Mouse (Mus musculus): Measurements from ENCODE around the gene Gins3. TPM values are rescaled to one million over a fixed set of nuclear protein-coding genes. Genes with fewer than 3 reads are reported as not detected.

The Gins3 gene
- total RNA-seq, 2 experiments from 2014 or later, result 1.2 to 2.0 TPM

- peak in 1 of 2 experiments; percentile 53 for DNase-seq (ENCODE audit: extremely low spot score in 1 of 2, low spot score in 1 of 2)
Observed at GRCm38 (mm10) chr8:95688073-95688672, 54.9 kb downstream of the Gins3 start.

GRCm38 (mm10) chr8:95690929-95691541 is 57.8 kb downstream of the Gins3 start:
- no peak for DNase-seq (ENCODE audit: extremely low spot score in 1 of 2, low spot score in 1 of 2)

GRCm38 (mm10) chr8:95694631-95695030 is 61.4 kb downstream of the Gins3 start:
- peak; percentile 49 to 51 for DNase-seq (ENCODE audit: extremely low spot score in 1 of 2, low spot score in 1 of 2)

Other genes starting within 250 kb of the Gins3 start
- gene Cfap20, start 198.6 kb upstream of the Gins3 start, total RNA-seq (2021), result 10 to 100 TPM; 57.6 to 63.5 TPM
- gene Csnk2a2, start 143.4 kb upstream of the Gins3 start, total RNA-seq (2021), result 10 to 100 TPM; 69.8 to 70.5 TPM
- gene Ccdc113, start 99.4 kb upstream of the Gins3 start, total RNA-seq (2021), result 1 to 10 TPM in 1 of 2 experiments, under 1 TPM in 1; 0.94 to 1.3 TPM
- gene Prss54, start 57.1 kb upstream of the Gins3 start, total RNA-seq (2021), result not detected
- 1,000 to 10,000 TPM; 1,420 to 1,424 TPM for gene Ndrg4, start 43.5 kb downstream of the Gins3 start, total RNA-seq (2021)
- 10 to 100 TPM; 19.9 to 22.0 TPM for gene Setd6, start 82.4 kb downstream of the Gins3 start, total RNA-seq (2021)
- 100 to 1,000 TPM; 121 to 133 TPM for gene Cnot1, start 174.0 kb downstream of the Gins3 start, total RNA-seq (2021)
- gene Sap18b, start 191.9 kb downstream of the Gins3 start, total RNA-seq (2021), result 100 to 1,000 TPM; 121 to 139 TPM
- 10 to 100 TPM; 29.1 to 31.1 TPM for gene Slc38a7, start 220.1 kb downstream of the Gins3 start, total RNA-seq (2021)